Mouse (Mus musculus) kidney, postnatal 25 days (tissue): Measurements from ENCODE around the gene Hoxc10.

ENCODE experiments used
- DNase-seq, 2 experiments: peaks; one replicate each; pipeline ENCODE4 v3.0.0; 2021; ENCODE audit warnings: mixed read lengths in 2 of 2

Hoxc10 gene

GRCm38 (mm10) chr15:102990461-102991397 is 24.1 kb downstream of the Hoxc10 start, which contains the start of gene Hoxc8:
Gene Hoxc8, plus strand, starts transcription at chr15:102990607.
- DNase-seq = peak in 1 of 2 experiments; percentile 72

GRCm38 (mm10) chr15:102991782-102992181 is 25.2 kb downstream of the Hoxc10 start:
- DNase-seq = no peak

DNA sequence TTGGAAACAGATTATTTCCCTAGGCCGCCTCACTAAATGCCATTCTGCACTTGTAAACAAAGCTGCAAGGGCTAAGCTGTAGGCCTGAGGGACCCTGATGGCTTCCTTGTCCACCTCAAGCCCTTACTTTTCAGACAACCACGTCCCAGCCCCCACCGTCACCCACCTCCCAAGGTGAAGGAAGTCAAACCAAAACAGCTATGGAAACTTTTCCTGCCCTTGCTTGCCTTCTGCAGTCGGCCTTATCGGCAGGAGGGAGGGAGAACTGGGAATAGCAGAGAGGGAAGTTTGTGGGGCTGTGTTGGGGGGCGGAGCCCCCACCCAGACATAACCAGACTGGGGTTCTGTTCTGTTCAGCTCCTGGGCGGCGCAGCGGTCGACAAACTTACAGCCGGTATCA is 25.6 kb downstream of the Hoxc10 start:
- no peak for DNase-seq

DNA sequence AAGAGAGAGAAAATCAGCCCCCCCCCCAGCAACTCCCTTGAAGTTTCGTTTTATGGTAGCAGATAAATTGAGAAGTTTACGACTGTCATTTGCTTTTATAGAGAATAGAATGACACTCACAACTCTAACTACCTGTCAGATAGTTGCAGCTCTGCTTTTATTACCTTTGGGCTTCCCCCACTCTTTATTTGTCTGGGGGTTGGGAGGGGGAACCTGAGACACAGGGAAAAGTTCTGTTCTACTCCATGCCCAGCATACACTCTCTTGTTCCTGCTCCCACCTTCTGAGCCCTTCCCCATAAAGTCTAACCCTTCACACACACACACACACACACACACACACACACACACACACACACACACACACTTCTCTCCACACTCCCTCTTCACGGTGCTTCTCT is 26.3 kb downstream of the Hoxc10 start:
- DNase-seq = no peak

DNA sequence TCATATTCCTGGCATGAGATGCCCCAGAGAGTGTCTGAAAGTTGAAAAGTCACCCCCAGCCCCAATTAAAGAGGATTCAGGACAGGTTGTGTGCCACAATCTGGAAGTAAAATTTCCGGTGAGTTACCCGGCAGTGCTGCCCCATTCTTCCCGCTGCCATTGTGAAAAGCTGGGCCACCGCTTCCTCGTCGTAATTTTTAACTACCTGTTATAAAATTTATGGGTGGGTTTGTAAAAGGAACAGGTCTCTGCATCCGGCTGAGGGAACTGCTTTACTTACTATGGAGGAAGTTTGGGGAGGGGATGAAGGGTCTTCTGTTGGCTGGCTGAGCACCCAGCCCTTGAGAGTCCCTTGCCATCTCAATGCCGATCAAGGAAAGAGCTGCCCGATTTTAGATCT is 30.0 kb downstream of the Hoxc10 start:
- DNase-seq = peak in 1 of 2 experiments; percentile 12

- peak in 1 of 2 experiments; percentile 39 for DNase-seq
These were observed 30.8 kb downstream of the Hoxc10 start for GRCm38 (mm10) chr15:102997431-102997830.

DNA sequence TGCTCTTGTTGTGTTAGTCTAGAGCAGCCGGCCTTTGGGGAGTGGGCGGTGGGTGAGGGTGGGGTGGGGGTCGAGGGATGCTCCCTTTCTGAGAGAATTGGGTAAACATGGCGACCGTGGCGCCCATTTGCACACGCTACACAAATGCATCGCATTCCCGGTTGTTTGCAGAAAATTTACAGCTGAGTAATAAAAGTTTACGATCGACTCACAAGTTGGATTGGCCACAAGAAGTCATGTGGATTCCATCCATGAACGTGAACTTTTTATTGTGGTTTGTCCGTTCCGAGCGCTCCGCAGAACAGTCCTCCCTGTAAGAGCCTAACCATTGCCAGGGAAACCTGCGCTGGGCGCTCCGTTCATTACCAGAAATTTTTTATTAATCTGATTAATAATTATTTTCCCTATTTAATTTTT is 31.4 kb downstream of the Hoxc10 start, which contains the start of gene Hoxc6:
Gene Hoxc6, plus strand, starts transcription at position 319 of the 417 bp plus-strand sequence.
- DNase-seq = peak; percentile 67 to 72

GRCm38 (mm10) chr15:102998608-102999182 is 32.1 kb downstream of the Hoxc10 start:
- DNase-seq = no peak

GRCm38 (mm10) chr15:102999183-102999831 is 32.7 kb downstream of the Hoxc10 start:
- peak; percentile 90 to 96 for DNase-seq

- peak in 1 of 2 experiments; percentile 63 for DNase-seq
These were observed 33.4 kb downstream of the Hoxc10 start for GRCm38 (mm10) chr15:102999955-103000354.

- no peak for DNase-seq
These were observed 33.9 kb downstream of the Hoxc10 start for GRCm38 (mm10) chr15:103000501-103000901.

DNA sequence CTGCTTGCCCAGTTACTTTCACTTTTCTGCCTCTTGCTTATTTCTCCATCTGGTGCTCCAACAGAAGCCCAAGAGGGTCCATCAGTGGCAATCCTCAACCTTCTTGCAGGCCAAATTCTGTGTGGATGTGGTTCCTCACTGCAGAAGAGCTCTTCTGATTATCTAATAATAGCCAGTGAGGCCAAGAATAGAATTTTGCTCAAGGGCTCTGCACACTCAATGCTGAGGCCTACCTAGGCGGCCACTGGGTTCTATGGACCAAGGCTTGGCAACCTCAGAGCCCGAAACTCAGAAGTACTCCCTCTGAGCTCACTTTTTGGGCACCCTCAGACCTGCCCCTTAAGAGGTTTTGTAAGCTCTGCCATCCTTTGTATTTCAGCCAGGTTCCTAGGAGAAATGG is 34.8 kb downstream of the Hoxc10 start:
- DNase-seq = no peak

DNA sequence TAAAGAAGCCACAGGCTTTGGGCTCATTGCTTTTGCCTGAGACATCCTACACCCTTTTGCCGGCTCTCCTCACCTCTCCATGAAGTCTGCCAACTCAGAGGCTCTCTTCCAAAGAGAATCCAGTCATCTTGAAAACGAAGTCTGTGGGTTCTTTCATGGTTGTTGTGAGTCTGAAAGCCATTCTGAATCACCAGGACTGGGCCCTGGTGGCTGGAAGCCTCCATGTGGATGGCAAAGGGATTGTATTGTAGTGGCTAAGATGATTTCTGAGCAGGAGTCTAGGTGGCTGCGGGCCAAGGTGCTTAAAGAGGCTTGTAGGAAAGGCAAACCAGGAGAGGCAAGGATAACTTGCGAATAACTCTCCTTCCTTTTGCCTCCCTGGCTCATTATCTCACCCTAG is 35.6 kb downstream of the Hoxc10 start:
- peak; percentile 66 to 71 for DNase-seq

- peak in 1 of 2 experiments; percentile 36 for DNase-seq
These were observed 36.3 kb downstream of the Hoxc10 start for GRCm38 (mm10) chr15:103002821-103003448.

GRCm38 (mm10) chr15:103005308-103005707 is 38.7 kb downstream of the Hoxc10 start:
- DNase-seq = peak in 1 of 2 experiments; percentile 56

GRCm38 (mm10) chr15:103005797-103006196 is 39.2 kb downstream of the Hoxc10 start:
- DNase-seq = peak in 1 of 2 experiments; percentile 37

DNA sequence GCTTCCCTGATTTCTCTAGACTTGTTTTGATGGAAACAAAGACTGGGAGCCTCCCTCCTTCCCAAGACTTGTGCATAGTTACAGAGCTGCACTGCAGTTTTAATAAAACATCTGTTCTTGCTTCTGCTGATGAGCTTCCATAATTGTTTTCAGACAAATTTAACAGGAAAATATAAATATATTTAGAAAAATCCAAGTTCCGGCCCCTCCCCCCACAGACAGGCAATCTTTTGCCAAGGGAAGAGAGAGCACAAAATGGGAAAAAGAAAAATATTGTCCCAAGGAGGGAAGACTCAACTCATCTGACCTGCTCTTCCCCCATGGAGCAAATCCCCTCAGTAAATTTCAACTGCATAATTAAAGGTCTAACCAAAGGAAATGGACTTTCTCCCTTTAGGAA is 39.7 kb downstream of the Hoxc10 start:
- DNase-seq = peak in 1 of 2 experiments; percentile 17

GRCm38 (mm10) chr15:103009265-103010111 is 42.9 kb downstream of the Hoxc10 start:
- peak in 1 of 2 experiments; percentile 56 for DNase-seq

GRCm38 (mm10) chr15:103010112-103010846 is 43.7 kb downstream of the Hoxc10 start:
- peak in 1 of 2 experiments; percentile 45 for DNase-seq

DNA sequence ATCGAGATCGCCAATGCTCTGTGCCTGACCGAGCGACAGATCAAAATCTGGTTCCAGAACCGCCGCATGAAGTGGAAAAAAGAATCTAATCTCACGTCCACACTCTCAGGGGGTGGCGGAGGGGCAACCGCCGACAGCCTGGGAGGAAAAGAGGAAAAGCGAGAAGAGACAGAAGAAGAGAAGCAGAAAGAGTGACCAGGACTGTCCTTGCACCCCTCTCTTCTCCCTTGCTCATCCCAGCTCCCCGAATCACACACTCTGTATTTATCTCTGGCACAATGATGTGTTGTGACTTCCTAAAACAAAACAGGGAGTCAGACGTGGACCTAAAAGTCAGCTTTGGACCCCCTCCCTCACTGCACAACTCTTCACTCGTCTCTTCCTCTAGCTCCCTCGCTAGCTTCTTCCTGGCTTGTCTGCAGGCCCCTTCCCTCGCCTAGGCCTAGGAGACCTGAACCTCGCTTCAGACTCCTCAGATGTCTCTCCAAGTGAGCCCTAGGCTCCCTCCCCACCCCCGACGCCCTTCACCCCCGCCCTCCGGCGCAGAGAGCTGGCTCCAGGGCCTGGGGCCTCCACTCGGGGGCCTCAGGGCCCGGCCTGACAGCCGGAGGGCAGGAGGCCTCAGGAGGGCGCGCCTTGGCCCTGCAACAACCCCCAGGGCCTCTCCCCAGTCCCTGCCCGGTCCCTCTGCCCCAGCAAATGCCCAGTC is 44.4 kb downstream of the Hoxc10 start:
- DNase-seq = peak in 1 of 2 experiments; percentile 34
